ENCODE assay signal across 20 mouse cellular contexts in genomic region chr12:38824405-38824804, GRCm38 (mm10). TPM values are rescaled to one million over a fixed set of nuclear protein-coding genes. Genes with fewer than 3 reads are reported as not detected.
DNase-seq lines count a peak whose midpoint lies in the region; ATAC-seq lines count a peak whose summit lies in the region.
"Had no signal": no experiment of that assay in that cellular context is flagged by ENCODE, and none has a peak within 500 bp of the region (broad histone marks: within the 10 kb centered on the region; RNA-seq: fewer than 3 reads in every experiment).

No protein-coding gene starts in this region.

- H3K9ac ChIP-seq in hindbrain, embryonic 13.5 days = no peak overlapping the region
- H3K9ac ChIP-seq in hindbrain, embryonic 11.5 days (ENCODE audit: low read depth, low read length) = no peak overlapping the region
- H3K9ac ChIP-seq in neural tube, embryonic 14.5 days (replicated peaks; ENCODE audit: low read depth, low read length) = no peak overlapping the region
- H3K9ac ChIP-seq: embryonic facial prominence, embryonic 15.5 days; limb, embryonic 12.5 days; liver, embryonic 14.5 days had no signal

- no peak for DNase-seq in hindbrain, embryonic 11.5 days (ENCODE audit: low spot score)
- peak; percentile 11 for DNase-seq in retina, postnatal 1 day
- no peak for DNase-seq in retina, embryonic 14.5 days (ENCODE audit: low spot score)
- peak; percentile 12 to 27 for DNase-seq in cerebellum, postnatal 10 days
- no peak for DNase-seq in frontal cortex, postnatal 14 days (ENCODE audit: low spot score in 2 of 2)
- no peak for DNase-seq in left cerebral cortex, postnatal 4 days
- DNase-seq: B cell, adult 2 months; gastrocnemius, postnatal 14 days; heart, postnatal 14 days; thymus, postnatal 14 days had no signal

- H3K36me3 ChIP-seq in hindbrain, embryonic 13.5 days = no peaks in the 10 kb centered on the region
- no peaks in the 10 kb centered on the region for H3K36me3 ChIP-seq in hindbrain, embryonic 11.5 days (ENCODE audit: control insufficient read depth, insufficient read depth, low read length)
- no peaks in the 10 kb centered on the region for H3K36me3 ChIP-seq in neural tube, embryonic 14.5 days (ENCODE audit: control insufficient read depth, insufficient read depth, low read length)
- H3K36me3 ChIP-seq: embryonic facial prominence, embryonic 15.5 days; heart, embryonic 10.5 days; limb, embryonic 12.5 days had no signal

- no peaks in the 10 kb centered on the region for H3K4me1 ChIP-seq in hindbrain, embryonic 13.5 days (replicated peaks)
- H3K4me1 ChIP-seq in hindbrain, embryonic 11.5 days (replicated peaks; ENCODE audit: control insufficient read depth, insufficient read depth, low read length) = no peaks in the 10 kb centered on the region
- H3K4me1 ChIP-seq in neural tube, embryonic 14.5 days (ENCODE audit: control insufficient read depth, insufficient read depth, low read length) = no peaks in the 10 kb centered on the region
- H3K4me1 ChIP-seq: embryonic facial prominence, embryonic 15.5 days; heart, embryonic 10.5 days; limb, embryonic 12.5 days had no signal

- H3K9me3 ChIP-seq in hindbrain, embryonic 13.5 days = no peaks in the 10 kb centered on the region
- H3K9me3 ChIP-seq in hindbrain, embryonic 11.5 days (ENCODE audit: control insufficient read depth, low read length) = no peaks in the 10 kb centered on the region
- no peaks in the 10 kb centered on the region for H3K9me3 ChIP-seq in neural tube, embryonic 14.5 days (ENCODE audit: control insufficient read depth, low read length)
- H3K9me3 ChIP-seq: embryonic facial prominence, embryonic 15.5 days; heart, embryonic 10.5 days; limb, embryonic 12.5 days had no signal

- H3K27ac ChIP-seq in hindbrain, embryonic 13.5 days = no peak overlapping the region
- no peak overlapping the region for H3K27ac ChIP-seq in hindbrain, embryonic 11.5 days (ENCODE audit: low read depth, low read length)
- no peak overlapping the region for H3K27ac ChIP-seq in neural tube, embryonic 14.5 days (ENCODE audit: low read depth, low read length)
- H3K27ac ChIP-seq: embryonic facial prominence, embryonic 15.5 days; heart, embryonic 10.5 days; kidney, postnatal 0 days; limb, embryonic 12.5 days; liver, embryonic 14.5 days had no signal

- H3K4me2 ChIP-seq in hindbrain, embryonic 13.5 days = peak overlapping the region; percentile 10; the same call in 1 of the 2 replicates
- H3K4me2 ChIP-seq in hindbrain, embryonic 11.5 days (replicated peaks; ENCODE audit: low read depth, low read length) = no peak overlapping the region
- H3K4me2 ChIP-seq in neural tube, embryonic 14.5 days (ENCODE audit: low read depth, low read length) = no peak overlapping the region
- H3K4me2 ChIP-seq: embryonic facial prominence, embryonic 15.5 days; limb, embryonic 12.5 days had no signal

- WGBS in hindbrain, embryonic 13.5 days = 68% methylated on average over 10 of the region's 10 CpGs
- 88% methylated on average over 10 of the region's 10 CpGs for WGBS in hindbrain, embryonic 11.5 days
- 60% methylated on average over 10 of the region's 10 CpGs for WGBS in neural tube, embryonic 14.5 days

- no peaks in the 10 kb centered on the region for H3K27me3 ChIP-seq in hindbrain, embryonic 13.5 days
- no peaks in the 10 kb centered on the region for H3K27me3 ChIP-seq in hindbrain, embryonic 11.5 days (ENCODE audit: control insufficient read depth, insufficient read depth, low read length)
- H3K27me3 ChIP-seq in neural tube, embryonic 14.5 days (ENCODE audit: control insufficient read depth, insufficient read depth, low read length) = no peaks in the 10 kb centered on the region
- H3K27me3 ChIP-seq: embryonic facial prominence, embryonic 15.5 days; limb, embryonic 12.5 days had no signal

- peak; percentile 63; the same call in 1 of the 2 replicates for ATAC-seq in hindbrain, embryonic 13.5 days (ENCODE audit: low FRiP score)
- no peak for ATAC-seq in hindbrain, embryonic 11.5 days (ENCODE audit: low FRiP score)
- ATAC-seq in neural tube, embryonic 14.5 days (ENCODE audit: low read depth) = peak; percentile 41; the same call in 1 of the 2 replicates
- ATAC-seq: intestine, embryonic 16.5 days; lung, postnatal 0 days had no signal

- intact Hi-C loops in left cerebral cortex, postnatal 4 days (cut with DNase I) = no loop called here

- H3K4me3 ChIP-seq in hindbrain, embryonic 13.5 days = no peak overlapping the region
- H3K4me3 ChIP-seq in hindbrain, embryonic 11.5 days (ENCODE audit: low read depth, low read length) = no peak overlapping the region
- H3K4me3 ChIP-seq in neural tube, embryonic 14.5 days (ENCODE audit: low read depth, low read length) = no peak overlapping the region
- H3K4me3 ChIP-seq: embryonic facial prominence, embryonic 15.5 days; heart, embryonic 10.5 days; limb, embryonic 12.5 days; myocyte had no signal

RNA-seq across cellular contexts. Expression of gene Etv1, which starts 45.2 kb away (rescaled TPM):
- polyA plus RNA-seq in hindbrain, embryonic 13.5 days (2015; fragmentation: Nextera tagmentation; extraction: Ambion mirVana) = 20.3 and 28.8 TPM in 2 replicates
- 14.8 and 17.7 TPM in 2 replicates for polyA plus RNA-seq in hindbrain, embryonic 11.5 days (2014; fragmentation: Nextera tagmentation; extraction: Ambion mirVana)
- 15.8 and 30.9 TPM in 2 replicates for polyA plus RNA-seq in neural tube, embryonic 14.5 days (2014; fragmentation: Nextera tagmentation; extraction: Ambion mirVana)
- total RNA-seq in left cerebral cortex, postnatal 4 days (2021) = 10 to 100 TPM; 52.5 to 53.3 TPM

Comparison
In these comparisons a context has a peak if more than half of its experiments do, and no peak if none do; other contexts are left out.
1. DNase-seq: peak in retina, postnatal 1 day (single experiment) and cerebellum, postnatal 10 days (2 of 2); none in hindbrain, embryonic 11.5 days (single experiment), retina, embryonic 14.5 days (single experiment), frontal cortex, postnatal 14 days (0 of 2) and left cerebral cortex, postnatal 4 days (single experiment).